12 mouse cellular contexts compared by ENCODE assay signal in the genomic region with DNA sequence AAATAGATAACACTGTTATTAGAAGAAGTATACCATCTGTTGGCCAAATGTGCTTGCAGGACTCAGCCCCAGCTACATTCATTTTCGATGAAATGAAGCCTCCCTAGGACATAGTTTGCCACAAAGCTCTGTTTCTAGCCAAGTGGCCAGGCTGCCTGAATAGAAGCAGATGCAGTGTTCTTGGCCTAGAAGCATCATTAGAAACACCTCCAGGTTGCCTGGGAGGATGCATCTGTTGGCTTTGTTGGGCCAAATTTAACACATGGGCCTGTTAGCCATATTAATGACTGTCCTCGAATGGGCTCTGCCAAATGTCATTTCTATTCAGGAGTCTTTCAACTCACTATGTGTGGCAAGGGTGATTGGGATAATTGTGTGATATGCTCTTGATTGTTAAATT.
DNase-seq lines count a peak whose midpoint lies in the region.
"Had no signal": no experiment of that assay in that cellular context is flagged by ENCODE, and none has a peak within 500 bp of the region (broad histone marks: within the 10 kb centered on the region; RNA-seq: fewer than 3 reads in every experiment).

No protein-coding gene starts in this region.

- intact Hi-C loops in left cerebral cortex, postnatal 36 days (cut with DNase I): no loop called here

- peak; percentile 3 for DNase-seq in right cerebral cortex, adult 2 months (ENCODE audit: low spot score in 2 of 2)
- DNase-seq in right cerebral cortex, postnatal 4 days: no peak
- DNase-seq in cerebellum, adult 8-10 months: peak; percentile 82
- DNase-seq in layer of hippocampus, adult 11-12 months (ENCODE audit: low spot score): peak; percentile 77
- peak; percentile 38 for DNase-seq in telencephalon, adult 2 months (ENCODE audit: low read depth, low spot score)
- no peak for DNase-seq in embryo, embryonic 9.5 days (ENCODE audit: extremely low spot score)
- DNase-seq in left cerebral cortex, postnatal 36 days (ENCODE audit: low spot score in 2 of 2): no peak
- DNase-seq: heart, postnatal 36 days; kidney, adult 11 months; kidney, postnatal 36 days; lung, postnatal 10 days; thymus, postnatal 14 days had no signal

Comparison
In these comparisons a context has a peak if more than half of its experiments do, and no peak if none do; other contexts are left out.
1. DNase-seq: peak in right cerebral cortex, adult 2 months (2 of 2), cerebellum, adult 8-10 months (single experiment), layer of hippocampus, adult 11-12 months (single experiment) and telencephalon, adult 2 months (single experiment); none in right cerebral cortex, postnatal 4 days (single experiment), embryo, embryonic 9.5 days (single experiment) and left cerebral cortex, postnatal 36 days (0 of 2).